Mouse (Mus musculus) mature B cell (primary cell): ENCODE data around the gene Uhrf1bp1.
"Not testable (repeated sequence)": the region's sequence is repeated elsewhere in the genome, so short reads cannot be mapped to it uniquely, and the experiment has no call there.

Experiments
- in situ Hi-C: fragments of 300-500 bp; cut with MboI; formaldehyde crosslinking; loops from 2 replicates; pipeline ENCODE4 v1.14.3; 2019

Gene Uhrf1bp1

DNA sequence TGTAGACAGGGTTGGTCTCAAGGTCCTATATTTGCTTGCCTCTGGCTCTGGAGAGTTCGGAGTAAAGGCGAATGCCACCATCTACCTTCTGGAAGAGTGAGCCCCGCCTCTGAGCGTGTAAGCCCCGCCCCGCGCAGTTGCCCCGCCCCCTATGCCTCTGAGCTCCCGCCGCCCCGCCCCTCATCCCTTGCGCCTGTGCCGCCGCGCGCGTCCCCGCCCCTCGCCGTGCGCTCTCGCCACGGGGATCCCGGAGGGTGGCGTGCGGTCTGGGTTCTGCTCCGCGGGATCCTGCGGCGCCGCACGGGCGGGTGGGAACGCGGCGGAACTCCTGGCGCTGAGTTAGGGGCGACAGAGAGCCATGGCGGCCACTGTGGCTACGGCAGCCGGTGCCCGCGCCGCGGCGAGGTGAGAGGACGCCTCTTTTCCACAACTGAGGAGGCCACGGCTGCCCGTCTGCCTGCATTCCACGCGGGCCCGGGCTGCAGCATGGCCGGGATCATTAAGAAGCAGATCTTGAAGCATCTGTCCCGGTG lies at the start of gene Uhrf1bp1:
TSS of gene Uhrf1bp1 (plus strand) at position 177 of the 533 bp plus-strand sequence.
- in situ Hi-C loops: no loop called here

DNA sequence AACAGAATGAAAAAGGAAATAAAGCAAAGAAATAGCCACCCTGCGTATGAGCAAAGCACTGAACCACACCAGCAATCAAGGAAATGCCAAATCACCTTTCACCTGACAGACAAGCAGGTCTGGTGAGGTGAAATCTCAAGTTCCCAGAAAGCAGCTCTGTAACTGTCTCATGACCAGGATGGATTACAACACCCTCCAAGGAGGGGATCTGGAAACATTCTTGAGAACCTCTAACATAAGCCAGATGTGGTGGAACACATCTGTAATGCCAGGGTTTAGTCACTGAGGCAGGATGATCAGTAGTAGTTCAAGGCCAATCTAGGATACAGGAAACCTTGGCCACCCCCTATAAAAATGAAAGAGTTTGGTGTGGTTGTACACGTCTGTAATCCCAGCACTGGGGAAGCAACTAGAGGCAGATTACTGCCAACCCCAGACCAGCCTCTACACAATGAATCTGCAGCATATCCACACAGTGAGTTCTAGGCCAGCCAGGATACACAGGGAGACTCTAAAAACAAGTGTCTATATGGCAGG lies 48.6 kb upstream of the Uhrf1bp1 start:
- in situ Hi-C loops: no loop called here

DNA sequence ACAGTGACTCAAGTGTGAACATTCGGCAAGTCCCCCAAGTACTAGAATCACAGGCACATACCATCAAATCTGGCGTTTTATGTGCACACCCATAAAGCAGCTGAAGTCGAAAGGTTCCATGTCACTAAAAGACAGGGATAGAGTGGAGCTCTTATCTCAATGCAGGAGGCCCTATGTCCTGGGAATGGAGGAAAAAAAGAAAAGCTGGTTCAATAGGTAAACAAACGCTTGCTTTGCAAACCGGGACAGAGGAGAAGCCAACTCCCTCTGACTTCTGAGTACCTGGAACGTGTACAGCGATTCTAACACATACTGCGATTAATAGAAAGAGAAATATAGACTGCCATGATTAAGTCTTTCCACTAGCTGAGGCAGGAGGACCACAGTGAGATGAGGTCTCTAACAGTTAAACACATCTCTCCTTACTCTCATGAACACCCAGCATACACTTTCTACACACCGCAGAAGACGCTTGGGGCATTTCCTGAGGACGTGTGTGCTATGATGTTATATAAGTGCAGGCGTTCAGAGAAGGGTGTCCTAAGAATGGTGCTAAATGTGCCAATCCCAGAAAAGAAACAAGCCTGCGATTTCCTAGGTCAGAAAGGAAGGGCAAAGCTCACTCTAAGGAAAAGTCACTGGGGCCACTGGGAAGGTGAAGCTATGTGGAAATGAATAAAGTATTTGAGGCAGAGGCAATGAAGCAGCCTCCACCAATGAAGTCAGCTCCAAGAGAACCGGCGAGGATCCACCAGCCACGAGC lies 45.5 kb upstream of the Uhrf1bp1 start:
- in situ Hi-C loops: no loop called here

DNA sequence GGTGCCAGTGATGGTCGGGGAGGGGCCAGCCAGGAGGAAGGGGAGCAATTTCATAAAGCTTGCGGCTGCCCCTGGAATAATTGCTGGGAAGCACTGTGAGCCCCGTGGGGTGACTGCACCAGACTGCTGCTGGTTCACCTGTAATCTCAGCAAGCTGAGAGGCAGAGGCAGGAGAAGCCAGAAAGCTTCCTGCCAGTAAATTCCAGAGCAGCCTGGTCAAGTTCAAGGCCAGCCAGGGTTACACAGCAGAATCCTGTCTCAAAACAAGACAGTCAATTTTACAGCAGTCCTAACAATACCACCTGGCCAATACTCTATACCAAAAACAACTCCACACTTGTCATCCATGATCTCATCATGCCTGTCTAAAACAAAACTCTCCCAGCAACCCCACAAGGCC lies 44.3 kb upstream of the Uhrf1bp1 start:
- in situ Hi-C loops: no loop called here

DNA sequence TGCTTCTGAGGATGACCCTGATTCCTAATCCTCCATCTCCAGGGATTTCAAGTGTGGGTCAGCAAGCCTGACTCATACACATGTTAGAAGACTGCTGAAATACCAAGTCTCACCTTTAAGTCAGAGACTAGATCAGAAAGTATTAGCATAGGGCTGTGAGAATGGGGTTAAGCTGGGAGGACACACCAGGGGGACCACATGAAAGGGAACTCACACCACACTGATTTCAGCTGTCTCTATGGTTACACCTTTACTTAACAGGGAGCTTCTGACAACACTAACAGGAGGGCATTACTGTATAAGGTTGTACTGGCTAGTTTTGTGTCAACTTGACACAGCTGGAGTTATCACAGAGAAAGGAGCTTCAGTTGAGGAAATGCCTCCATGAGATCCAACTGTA lies 41.6 kb upstream of the Uhrf1bp1 start:
- in situ Hi-C loops: no loop called here

DNA sequence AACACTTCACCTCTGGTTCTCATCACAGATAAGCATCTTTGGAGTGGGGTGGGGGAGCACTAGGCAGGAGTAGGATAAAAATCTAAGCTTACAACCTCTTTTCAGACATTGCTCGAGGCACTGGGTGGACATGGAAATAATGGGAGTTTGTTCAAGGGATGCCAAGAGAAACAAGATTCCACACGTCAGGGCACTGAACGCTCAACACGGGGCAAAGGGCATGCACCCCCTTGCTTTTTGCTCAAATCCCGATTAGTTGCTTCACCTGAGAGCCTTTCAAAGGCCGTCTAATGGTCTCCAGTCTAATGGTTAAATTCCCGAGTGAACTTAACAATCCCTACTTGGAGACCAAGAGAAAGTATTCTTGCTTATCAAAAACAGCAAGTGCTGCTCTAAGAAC lies 37.2 kb upstream of the Uhrf1bp1 start:
- in situ Hi-C loops: no loop called here

DNA sequence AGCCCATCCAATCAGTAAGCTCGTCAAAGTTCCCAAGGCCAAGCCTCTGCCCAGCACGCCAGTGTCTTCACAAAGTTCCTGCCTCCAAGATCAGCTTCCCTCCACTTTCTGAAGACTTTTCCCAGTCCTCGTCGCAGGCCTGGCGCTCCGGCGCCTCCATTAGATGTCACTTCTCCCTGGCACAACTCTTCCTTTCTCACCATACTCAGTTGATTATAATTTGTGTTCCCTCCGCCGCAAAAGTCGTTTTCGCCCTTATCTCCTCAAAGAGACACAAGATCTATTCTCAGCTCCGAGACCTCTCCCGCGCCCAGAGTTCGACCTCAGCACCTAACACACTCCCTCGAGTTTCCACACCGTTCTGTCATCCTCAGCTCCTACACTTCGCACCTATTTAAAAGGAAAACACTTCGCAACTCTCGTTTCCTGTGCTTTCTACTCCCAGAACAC lies 36.7 kb upstream of the Uhrf1bp1 start:
- in situ Hi-C loops: no loop called here

DNA sequence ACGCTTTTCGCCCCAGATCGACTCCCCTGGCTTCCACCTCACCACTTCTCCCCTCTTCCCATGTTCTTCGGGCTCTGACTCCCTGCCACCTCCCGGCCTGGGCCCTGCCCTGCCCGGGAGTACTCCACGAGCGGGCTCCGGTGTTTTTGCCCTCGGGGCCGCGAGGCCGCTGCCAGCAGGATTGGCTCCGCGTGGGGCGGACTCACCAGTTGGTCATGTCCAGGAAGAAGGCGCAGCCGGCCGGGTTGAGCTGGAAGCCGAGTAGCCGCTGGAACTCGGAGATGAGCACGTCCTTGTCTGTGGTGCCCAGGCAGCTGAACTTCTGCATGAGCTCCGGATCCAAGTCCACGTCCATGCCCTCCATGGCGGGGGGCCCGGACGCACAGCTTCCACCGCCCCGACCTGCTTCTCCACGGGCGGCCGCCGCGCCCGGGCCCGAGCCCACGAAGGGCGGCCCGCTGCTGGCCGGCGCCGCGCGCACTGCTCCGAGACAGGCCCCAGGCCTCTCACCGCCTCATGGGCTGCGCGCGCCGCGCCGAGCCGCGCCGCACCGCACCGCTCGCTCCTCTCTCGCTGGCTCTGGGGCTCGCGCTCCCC lies 36.2 kb upstream of the Uhrf1bp1 start:
- in situ Hi-C loops: no loop called here

DNA sequence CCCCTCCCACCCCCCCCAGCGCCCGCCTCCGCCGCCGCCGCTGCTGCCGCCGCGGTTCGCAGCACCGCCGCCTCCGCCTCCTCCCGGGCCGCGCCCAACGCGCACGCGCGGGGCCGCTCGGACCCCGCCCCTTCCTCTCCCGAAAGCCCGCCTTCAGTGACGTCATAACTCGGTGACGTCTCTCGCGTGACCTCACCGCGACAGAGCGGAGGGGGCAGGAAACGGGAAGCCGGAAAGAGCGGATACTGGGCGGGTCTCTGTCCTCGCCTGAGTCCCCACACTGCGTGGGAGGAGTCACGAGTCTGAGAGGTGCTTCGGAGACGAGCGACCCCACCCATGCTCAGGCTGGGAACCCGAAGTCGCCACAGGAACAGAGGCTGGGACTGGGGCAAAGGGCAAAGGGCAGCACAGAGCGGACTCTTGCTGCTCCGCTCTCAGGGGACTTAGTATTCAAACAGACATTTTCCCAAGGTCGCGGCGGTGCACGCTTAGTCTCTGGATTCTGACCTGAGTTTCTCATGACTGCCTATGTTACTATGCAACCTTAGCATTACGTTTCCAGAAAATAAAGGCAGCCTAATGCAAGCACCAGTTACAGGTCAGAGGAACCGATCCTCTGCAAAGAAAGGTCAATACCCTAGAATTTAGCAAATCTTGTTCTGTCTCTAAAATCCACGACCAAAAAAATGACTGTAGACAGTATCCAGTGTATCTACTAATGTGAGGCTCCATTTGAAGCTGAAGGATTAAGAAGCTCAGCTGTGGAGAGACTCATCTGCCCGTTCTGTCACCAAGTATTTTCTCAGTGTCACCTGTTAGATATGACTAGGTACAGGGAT lies 35.5 kb upstream of the Uhrf1bp1 start, which contains the start of gene D17Wsu92e:
TSS of gene D17Wsu92e (minus strand) at position 81 of the 839 bp plus-strand sequence.
- in situ Hi-C loops: no loop called here

DNA sequence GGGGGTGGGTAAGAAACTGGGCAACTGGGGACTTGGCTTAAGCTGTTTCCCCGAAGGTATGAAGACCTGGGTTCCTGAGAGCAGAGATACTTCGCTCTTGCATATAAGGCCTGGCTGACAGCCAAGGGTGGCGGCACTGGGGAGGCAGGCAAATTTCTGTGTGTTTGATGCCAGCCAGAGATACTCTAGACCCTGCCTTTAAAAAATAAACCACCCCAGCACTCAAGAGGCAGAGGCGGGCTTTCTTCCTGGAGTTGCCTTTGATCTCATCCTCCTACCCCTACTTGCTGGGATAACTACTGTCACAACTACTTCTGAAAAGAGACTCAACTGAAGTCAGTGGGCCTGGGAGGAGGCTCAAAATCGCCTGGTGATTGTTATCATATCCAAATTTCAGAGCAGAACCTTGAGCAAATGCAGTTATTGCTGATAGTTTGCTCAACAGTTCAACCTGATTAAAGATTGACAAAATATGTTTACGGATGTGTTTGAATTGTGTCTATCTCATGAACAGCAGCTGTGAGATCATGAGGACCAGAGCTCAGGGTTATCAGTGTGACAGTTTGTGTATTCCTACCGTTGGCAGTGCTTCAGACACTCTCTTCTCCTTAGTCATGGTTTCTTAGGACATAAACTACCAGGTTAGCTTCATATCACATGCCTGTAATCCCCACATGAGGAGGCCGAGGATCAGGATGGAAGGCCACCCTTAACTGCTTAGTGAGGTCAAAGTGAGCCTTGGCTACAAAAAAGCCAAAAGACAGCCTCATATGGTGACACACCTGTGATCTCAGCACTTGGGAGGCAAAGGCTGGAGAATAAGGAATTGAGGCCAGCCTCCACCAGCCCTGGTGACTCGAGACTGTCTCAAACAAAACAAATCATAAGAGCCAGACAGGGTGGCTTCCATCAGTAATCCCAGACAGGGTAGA lies 34.6 kb upstream of the Uhrf1bp1 start:
- in situ Hi-C loops: no loop called here

DNA sequence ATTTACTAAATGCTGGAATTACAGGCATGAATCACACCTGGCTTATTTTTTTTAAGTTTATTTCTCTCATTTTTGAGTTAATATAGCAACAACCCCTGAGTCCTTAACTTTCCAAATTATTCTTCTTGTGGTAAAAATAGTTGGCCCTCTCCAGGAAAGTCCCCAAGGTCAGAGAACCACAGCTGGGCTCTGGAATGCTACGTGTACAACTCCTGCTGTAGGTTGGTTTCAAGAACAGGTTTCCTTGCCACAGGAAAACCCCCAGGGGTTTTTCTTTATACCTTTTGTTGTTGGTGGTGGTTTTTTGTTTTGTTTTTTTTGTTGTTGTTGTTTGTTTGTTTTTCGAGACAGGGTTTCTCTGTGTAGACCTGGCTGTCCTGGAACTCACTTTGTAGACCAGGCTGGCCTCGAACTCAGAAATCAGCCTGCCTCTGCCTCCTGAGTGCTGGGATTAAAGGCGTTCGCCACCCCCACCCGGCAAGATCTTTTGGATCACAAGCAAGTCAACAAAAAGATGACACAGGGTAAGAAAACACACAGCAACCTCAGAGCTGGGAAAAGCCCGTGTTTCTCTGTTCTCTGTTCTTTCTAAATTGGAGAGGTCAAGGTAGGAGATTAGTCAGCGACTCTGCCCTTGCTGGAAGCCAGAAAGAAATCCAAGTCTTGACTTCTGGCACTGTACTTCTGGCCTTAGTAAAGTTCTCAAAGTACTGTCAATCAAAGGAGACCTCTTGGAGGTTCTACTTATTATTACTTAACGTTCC lies 32.9 kb upstream of the Uhrf1bp1 start:
- in situ Hi-C loops: no loop called here

DNA sequence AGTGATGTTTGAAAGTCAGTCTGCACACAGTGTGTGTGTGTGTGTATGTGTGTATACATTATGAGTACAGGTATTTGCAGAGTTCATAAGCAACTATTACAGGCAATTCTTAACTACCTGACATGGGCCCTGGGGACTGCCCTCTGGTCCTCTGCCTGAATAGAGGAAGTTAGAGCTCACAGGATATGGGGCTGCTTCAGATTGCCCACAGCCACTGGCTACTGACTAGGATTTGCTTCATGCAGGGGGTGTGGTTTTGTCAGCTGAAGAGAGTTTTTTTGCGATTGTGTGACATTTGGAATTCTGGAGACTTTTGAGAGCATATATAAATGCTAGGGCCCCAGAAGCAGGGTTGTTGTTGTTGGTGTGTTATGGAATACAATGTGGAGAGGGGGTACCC lies 31.3 kb upstream of the Uhrf1bp1 start:
- in situ Hi-C loops: no loop called here

DNA sequence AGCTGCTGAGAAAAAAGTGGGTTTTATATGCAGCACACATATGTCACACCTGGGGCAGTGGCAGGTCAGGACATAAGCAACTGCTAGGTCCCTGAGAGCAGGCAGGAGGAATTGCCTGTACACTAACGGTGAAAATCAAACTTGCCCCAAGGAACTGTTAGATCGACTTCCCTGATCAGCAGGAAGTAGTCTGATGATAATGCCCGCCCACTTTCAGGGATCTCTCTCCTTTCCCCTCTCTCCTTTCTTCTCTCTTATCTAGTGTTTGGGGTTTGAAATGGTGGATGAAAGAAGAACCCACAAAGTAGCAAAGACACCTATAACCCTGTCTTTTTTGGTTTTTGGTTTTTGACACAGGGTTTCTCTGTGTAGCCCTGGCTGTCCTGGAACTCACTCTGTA lies 30.7 kb upstream of the Uhrf1bp1 start:
- in situ Hi-C loops: no loop called here

DNA sequence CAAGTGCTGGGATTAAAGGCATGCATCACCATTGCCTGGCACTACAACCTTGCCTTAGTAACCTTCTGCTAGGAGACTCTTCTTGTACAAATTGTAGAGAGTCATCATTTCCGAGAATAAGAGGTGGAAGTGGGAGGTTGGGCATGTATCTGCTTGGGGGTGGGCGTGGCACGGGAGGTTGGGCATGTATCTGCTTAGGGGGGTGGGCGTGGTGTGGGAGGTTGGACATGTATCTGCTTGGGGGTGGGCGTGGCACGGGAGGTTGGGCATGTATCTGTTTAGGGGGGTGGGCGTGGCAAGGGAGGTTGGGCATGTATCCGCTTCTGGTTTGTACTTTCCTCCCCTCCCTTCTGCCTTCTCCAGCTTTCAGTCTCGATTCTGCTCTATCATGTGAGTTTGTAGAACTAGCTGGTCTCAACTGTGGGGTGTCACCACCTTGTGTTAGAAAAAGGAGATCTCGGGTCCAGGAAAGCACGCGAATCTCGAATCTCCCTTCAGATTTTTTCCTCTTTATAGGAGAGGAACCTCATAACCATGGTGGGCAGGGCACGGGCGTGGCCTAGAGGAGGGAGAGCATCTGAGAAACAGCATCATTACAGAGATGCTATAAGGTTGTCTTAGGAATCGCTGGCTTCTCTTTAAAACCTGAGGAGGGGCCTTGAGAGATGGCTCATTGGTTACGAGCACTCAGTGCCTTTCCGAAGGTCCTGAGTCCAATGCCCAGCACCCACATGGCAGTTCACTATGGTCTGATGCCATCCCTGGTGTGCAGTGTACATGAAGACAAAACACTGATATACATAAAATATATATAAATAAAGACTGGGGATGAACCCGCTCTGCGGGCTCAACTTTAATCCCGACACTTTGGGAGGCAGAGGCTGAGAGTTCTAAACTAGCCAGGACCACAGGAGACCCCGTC lies 30.0 kb upstream of the Uhrf1bp1 start:
- in situ Hi-C loops: no loop called here

DNA sequence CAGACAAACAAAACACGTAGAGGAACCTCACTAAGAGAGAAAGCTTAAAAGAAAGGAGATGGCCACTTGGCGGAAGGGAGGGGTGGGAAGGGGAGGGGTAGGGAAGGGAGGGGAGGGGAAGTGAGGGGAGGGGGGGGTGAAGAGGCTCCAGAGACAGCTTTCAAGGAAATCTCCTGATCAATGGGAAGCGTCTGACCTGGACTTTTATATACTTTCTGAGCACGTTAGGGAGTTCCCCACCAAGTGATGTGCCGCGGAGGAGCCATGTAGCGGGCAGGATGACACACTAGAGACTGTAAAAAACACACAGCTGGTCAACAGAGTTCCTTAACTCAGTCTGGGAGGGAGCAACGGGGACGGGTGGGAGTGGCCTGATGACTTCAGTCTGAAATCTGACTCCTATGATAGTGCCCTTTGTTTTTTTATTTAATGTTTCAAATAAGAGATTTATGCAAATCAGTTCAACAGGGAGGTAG lies 29.3 kb upstream of the Uhrf1bp1 start:
- in situ Hi-C loops: no loop called here

DNA sequence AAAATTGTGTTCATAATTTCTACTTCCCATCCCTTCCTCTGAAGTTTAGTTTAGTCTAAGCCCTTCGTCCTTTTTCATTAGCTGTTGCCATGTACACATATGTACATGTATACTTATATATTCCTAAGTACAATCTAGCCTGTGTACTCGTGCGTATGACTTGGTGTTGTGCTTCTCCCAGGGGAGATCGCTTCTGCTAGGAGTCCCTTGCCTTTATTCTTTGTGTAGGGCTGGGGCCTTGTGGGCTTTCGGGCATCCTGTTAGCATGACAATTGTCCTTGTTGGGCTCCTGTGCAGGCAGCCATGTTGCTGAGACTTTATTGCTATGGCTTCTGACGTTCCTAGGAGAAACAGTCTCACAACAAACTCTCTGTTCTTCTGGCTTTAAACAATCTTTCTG lies 28.7 kb upstream of the Uhrf1bp1 start:
- in situ Hi-C loops: no loop called here

DNA sequence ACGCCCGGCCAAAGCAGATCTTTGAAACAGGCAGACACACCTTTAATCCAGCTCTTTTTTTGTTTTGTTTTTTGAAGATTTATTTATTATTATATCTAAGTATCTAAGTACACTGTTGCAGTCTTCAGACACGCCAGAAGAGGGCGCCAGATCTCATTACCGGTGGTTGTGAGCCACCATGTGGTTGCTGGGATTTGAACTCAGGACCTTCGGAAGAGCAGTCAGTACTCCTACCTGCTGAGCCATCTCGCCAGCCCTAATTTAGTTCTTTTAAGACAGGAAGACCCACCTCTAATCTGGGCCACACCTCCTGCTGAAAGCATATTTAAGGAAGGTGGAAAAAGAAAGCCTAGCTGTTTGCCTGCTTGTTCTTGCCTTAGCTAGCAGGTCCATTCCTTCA lies 25.8 kb upstream of the Uhrf1bp1 start:
- in situ Hi-C loops: no loop called here

DNA sequence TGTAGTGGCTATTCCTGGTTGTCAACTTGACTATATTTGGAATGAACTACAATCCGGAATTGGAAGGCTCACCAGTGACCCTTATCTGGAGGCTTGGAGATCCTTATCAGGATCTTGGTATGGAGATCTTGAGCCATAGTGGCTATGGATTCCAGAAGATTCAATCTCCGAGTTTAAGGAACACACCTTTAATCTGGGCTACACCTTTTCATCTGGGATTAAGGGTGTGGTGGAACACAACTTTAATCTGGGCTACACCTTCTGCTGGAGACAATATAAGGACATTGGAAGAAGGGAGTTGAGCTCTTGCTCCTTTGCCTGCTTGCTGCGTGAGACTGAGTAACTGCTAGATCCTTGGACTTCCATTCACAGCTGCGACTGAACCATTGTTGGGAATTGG lies 18.4 kb upstream of the Uhrf1bp1 start, which contains the start of gene Snrpc:
TSS of gene Snrpc (plus strand) at position 301 of the 400 bp plus-strand sequence.
- in situ Hi-C loops: not testable (repeated sequence)
